Mouse (Mus musculus): ENCODE results near the gene Nutm2. TPM values are rescaled to one million over a fixed set of nuclear protein-coding genes. Genes with fewer than 3 reads are reported as not detected.
"Not testable (repeated sequence)": the region's sequence is repeated elsewhere in the genome, so short reads cannot be mapped to it uniquely, and the experiment has no call there.

Nutm2 gene
- polyA plus RNA-seq, 1 experiment from 2014 or later: not detected

- Histone ChIP-seq H3K27ac (replicated peaks) (no peak overlapping the region), H3K4me1 (no peaks in the 10 kb centered on the region), H3K4me2 (peak overlapping the region; percentile 48), H3K4me3 (replicated peaks) (peak overlapping the region; percentile 30), H3K27me3 (replicated peaks) (no peaks in the 10 kb centered on the region), H3K9ac (replicated peaks) (no peak overlapping the region), H3K36me3 (no peaks in the 10 kb centered on the region), H3K9me3 (replicated peaks) (no peaks in the 10 kb centered on the region)
- peak; percentile 45; the same call in 1 of the 2 replicates for ATAC-seq (ENCODE audit: low FRiP score)
- 46% methylated on average over 27 of the region's 27 CpGs for WGBS
These were observed 2.2 kb upstream of the Nutm2 start for GRCm38 (mm10) chr13:50464621-50465562.

GRCm38 (mm10) chr13:50488510-50488909, 21.4 kb downstream of the Nutm2 start:
- not testable (repeated sequence) for ATAC-seq (ENCODE audit: low FRiP score); H3K4me1 ChIP-seq

GRCm38 (mm10) chr13:50510470-50511343, 43.6 kb downstream of the Nutm2 start:
- WGBS: 92% methylated on average over 9 of the region's 9 CpGs
- H3K4me1 ChIP-seq; H3K36me3 ChIP-seq; H3K27me3 ChIP-seq (replicated peaks); H3K27ac ChIP-seq (replicated peaks); ATAC-seq (ENCODE audit: low FRiP score); H3K4me3 ChIP-seq (replicated peaks); H3K4me2 ChIP-seq; H3K9me3 ChIP-seq (replicated peaks); H3K9ac ChIP-seq (replicated peaks): not testable (repeated sequence)

More at GRCm38 (mm10) chr13:50488510-50488909, 21.4 kb downstream of the Nutm2 start:
- H3K9ac ChIP-seq (replicated peaks); H3K4me3 ChIP-seq (replicated peaks); H3K9me3 ChIP-seq (replicated peaks); H3K27ac ChIP-seq (replicated peaks); H3K4me2 ChIP-seq; H3K36me3 ChIP-seq; H3K27me3 ChIP-seq (replicated peaks): not testable (repeated sequence)

Other genes starting within 250 kb of the Nutm2 start
- not detected in 2 replicates for gene Gm906, start 217.0 kb upstream of the Nutm2 start, polyA plus RNA-seq (2015; fragmentation: Nextera tagmentation; extraction: Ambion mirVana)
- gene Fbxw17, start 49.4 kb upstream of the Nutm2 start, polyA plus RNA-seq (2015; fragmentation: Nextera tagmentation; extraction: Ambion mirVana): 30.8 and 36.5 TPM in 2 replicates
- not detected in 2 replicates for gene Gm47429, start 23.4 kb upstream of the Nutm2 start, polyA plus RNA-seq (2015; fragmentation: Nextera tagmentation; extraction: Ambion mirVana)
- not detected in 2 replicates for gene Gm904, start 175.9 kb downstream of the Nutm2 start, polyA plus RNA-seq (2015; fragmentation: Nextera tagmentation; extraction: Ambion mirVana)
- not detected in 2 replicates for gene Gm8765, start 231.0 kb downstream of the Nutm2 start, polyA plus RNA-seq (2015; fragmentation: Nextera tagmentation; extraction: Ambion mirVana)

Data from neural tube, embryonic 15.5 days (tissue).